Mouse (Mus musculus) urinary bladder, postnatal 4 days (tissue): ENCODE measurements around the gene Tmem235.

Source experiments
- DNase-seq, 2 experiments: peaks; one replicate each; pipeline ENCODE4 v3.0.0; 2021 to 2022; ENCODE audit warnings: low spot score in 2 of 2

Gene Tmem235

DNA sequence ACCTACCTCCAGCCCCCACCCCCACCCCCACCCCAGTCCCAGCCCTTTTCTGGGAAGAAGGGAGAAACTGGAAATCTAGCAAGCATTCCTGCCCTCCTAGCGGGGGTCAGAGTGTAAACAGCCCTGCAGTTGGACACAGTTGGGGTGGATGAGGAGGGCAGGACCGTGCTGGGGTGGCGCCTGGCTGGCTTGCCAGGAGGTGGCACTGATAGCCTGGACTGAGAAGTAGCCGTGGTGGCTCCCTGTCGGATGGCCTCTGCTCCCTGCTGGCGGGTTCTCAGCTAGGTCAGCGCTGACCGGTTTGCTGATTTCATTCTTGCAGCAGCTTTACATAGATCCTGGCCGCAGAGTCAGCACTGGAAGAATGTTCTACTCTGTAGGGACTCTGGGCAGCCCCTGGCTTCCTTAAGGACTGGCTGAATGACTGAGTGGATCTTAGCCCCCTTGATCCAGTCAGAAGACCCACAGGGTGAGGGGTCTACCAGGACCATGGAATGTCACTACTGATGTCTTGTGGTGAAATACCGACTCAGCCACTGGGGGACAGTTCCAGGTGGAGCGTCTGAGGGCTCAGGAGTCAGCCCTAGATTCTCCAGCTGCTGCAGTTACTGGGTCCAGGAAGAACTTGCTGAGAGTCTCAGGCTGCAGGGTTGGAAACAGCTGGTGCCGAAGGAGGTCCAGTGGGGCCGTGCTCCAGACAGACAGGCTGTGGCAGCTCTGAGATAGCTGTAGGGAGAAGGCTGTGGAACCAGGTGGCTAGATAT is 30.1 kb downstream of the Tmem235 start:
- no peak for DNase-seq

- DNase-seq: no peak
Measured at GRCm38 (mm10) chr11:117891581-117892175, 31.1 kb downstream of the Tmem235 start.

DNA sequence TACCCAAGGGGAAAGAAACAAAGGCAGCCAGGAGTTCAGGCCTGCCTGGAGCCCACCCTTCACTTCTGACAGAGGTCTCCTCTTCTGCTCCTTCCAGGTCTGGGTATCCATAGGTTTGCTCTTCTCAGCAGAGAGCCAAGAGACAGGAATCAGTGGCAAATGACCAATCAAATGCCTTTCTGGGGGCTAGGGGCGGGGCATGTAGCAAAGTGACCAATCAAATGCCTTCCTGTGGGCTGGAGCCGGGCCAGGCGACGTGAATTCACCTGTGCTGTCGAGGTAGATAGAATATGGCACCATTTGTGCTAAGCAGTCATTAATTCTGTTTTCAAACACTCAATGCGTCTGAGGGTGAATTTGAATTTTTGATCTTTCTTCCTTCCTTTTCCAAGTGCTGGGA is 31.6 kb downstream of the Tmem235 start:
- no peak for DNase-seq

DNA sequence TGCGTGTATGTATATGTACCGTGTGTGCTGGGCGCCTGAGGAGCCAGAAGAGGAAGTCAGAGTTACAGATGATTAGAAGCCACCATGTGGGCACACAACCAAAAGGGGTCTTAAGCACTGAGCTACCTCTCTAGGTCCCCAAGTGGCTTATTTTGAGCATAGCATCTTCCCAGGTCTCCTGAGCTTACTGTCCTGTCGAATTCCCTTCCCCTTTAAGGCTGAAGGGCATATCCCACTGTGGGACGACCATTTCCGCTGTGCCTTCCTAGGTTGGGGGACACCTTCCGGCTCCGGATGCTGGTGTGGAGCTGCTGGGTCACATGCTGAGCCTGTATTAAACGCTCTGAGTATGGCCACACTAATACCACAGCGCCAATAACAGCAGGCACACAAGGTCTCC is 34.1 kb downstream of the Tmem235 start:
- DNase-seq: no peak

- DNase-seq: no peak
Measured at GRCm38 (mm10) chr11:117896533-117896932, 36.0 kb downstream of the Tmem235 start.

GRCm38 (mm10) chr11:117902282-117902681 is 41.7 kb downstream of the Tmem235 start:
- DNase-seq: no peak

DNA sequence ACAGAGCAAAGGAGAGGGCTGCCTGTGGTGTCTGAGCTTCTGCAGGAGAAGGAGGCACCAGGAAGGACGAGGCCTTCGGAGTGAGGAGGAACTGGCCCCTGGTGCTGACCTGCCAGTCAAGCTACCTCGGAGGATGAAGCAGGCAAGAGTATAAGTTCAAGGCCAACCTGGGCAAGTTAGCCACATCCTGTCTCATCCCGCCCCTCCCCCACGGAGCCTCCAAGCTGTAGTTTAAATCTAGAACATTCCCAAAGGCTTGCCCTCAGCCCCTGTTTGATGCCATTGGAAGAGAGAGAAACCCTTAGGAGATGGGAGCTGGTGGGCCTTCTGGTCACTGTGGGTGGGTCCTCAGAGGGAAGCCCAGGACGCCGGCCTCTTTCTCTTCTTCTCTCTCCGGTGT is 43.9 kb downstream of the Tmem235 start:
- DNase-seq: no peak

DNA sequence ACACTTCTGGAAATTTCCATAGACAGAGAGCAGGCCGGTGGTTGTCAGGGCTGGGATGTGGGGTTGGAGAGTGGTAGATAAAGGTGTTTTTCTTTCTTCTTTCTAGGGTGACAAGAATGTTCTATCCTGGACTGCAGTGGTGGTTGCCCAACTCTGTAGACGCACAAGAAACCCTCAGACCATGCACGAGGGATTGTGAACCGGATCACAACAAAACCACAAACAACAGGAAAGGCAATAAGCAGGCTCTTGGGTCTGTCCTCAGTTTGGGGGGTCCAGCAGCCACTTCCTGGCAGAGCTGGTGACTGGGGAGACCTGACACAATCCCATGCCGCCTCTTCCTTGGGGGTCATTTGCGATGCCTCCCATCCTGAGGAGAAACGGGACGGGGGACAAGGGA is 48.8 kb downstream of the Tmem235 start:
- no peak for DNase-seq

DNA sequence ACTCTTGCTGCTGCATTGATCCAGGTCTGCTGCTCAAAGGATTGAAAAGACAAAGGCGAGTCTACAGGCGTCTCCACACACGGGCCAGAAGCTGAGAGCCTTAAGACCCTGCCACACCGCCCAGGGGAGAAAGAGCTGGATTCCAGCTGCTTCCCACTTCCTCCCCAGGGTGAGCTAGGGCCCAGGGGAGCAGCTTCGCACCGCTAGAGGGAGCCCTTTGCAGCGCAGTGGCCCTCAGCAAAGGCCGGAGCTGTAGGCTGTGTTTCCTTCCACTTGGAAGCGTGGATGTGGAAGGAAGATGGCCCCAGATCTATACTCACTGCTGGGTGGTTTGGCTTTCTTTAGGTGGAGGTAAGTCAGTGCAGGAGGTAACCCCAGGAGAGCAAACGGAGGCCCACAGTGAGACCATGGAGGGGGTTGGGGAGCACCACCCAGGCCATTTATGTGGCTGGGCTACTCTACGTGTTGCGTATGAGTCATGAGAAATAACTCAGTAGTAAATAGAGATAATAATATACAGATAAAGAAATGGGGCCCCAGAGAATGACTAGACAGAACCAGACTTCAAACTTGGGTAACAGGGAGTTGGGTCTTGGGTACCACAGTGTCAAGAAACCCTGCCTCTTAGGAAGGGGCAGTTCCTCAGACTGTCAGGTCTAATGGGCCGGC is 52.3 kb downstream of the Tmem235 start:
- DNase-seq: peak; percentile 75 to 83

GRCm38 (mm10) chr11:117914531-117914930 is 54.0 kb downstream of the Tmem235 start:
- no peak for DNase-seq
